Mouse (Mus musculus) frontal cortex, postnatal 25 days (tissue): ENCODE measurements around the gene Taar8b.
"Not testable (repeated sequence)": the region's sequence is repeated elsewhere in the genome, so short reads cannot be mapped to it uniquely, and the experiment has no call there.

Experiments used
- DNase-seq, 2 experiments: peaks; one replicate each; pipeline ENCODE4 v3.0.0; 2022; ENCODE audit warnings: low spot score in 2 of 2

Gene Taar8b

GRCm38 (mm10) chr10:24092194-24092593, at the start of gene Taar8b:
Taar8b (minus strand) TSS chr10:24092294.
- DNase-seq: no peak

DNA sequence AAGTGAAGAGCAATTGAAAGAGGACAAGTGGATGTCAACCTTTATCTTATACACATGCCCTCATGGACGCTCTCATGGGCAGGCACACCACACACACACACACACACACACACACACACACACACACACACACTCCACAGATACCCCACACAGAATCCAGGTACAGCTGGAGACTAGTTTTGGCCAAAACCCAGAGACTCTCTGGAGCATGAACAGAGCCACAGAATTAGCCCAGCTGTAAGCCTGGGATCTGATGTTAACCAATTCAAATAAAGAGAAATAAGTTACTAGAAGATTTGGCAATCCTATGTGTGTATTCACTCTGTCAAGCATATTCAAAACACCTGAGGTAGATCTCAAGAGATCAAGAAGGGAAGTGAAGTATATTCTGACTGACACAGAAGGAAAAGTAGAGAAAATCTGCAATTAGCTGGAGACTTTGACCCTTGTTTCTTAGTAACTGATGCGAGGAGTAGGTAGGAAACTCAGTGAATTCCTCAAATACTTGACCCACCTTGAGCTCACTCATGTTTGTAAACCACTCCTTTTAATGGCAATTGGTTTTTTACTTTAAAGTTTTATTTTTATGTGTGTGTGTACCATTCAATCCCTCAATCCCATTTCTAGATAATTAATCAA, 46.6 kb upstream of the Taar8b start:
- no peak for DNase-seq

GRCm38 (mm10) chr10:24134071-24134645, 42.1 kb upstream of the Taar8b start:
- DNase-seq: no peak

- no peak for DNase-seq
Measured at GRCm38 (mm10) chr10:24133132-24133531, 41.0 kb upstream of the Taar8b start.

DNA sequence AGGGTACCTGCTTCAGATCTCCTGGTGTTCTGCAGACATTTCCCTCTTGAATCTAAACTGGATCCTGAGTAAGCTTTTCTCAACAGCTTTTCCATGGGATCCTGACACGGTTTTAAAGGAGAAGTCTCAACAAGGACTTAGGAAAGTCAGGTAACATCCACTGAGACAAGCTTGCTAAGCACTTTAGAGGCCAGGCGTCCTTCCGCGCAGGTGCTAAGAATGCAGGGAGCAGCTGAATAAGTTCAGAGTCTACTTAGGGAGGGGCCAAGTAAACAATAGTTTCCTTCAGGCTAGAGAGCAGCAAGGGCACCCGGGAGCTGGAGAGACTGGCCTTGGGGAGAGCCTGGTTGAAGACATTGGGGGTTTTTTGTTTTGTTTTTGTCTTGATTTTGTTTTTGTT, 40.2 kb upstream of the Taar8b start:
- DNase-seq: no peak

- peak in 1 of 2 experiments; percentile 23 for DNase-seq
Measured at GRCm38 (mm10) chr10:24131451-24132262, 39.6 kb upstream of the Taar8b start.

DNA sequence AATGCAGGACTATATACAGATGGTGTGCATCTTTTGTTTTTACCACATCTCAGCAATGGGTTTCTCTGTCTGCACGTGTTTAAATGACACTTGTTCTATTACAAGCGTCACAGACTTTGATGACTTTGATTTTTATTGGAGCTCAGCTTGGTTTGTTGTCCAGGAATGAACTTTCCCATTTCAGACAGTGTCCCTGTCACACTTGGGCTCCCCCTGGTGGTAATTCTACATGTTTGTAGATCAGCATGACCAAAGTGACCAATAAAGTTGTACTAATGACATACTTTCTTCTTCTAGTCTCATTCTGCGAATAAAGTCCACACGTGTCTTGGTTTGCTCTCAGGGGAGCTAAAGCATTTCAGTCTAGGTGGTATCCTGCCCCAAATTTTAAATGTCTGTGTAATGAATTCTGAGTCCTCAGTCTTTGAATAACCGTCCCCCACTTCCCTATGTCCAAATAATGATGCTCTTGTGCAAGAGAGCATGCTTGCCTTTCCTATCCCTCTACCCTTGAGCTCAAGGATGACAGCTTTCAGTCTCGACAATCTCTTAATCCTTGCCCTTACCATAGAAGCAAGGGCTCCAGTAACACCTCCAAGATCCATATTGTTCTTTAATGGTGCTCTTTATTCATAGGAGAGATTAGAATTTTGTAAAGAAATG, 19.2 kb upstream of the Taar8b start:
- no peak for DNase-seq

- not testable (repeated sequence) for DNase-seq
Measured at GRCm38 (mm10) chr10:24109434-24109833, 17.3 kb upstream of the Taar8b start, which contains the start of gene Taar9. Taar9 (minus strand) TSS chr10:24109534.

DNA sequence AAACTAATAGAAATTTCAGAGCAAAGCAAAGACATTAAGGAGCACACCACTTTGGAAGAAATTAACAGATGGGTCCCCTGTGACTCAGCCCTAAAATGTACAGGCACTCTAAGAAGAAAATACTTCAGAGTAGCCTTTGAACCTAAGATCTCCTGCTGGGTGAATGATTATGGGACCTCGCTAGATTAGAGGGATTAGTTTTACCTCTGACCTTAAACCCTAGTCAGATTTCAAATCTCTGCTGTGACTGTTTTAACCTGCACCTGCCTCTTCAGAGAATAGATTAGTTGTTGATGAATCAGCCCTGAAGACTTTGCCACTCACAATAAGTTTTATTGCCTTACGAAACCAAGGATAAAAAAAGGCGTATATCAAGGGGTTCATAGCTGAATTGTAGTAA, 16.1 kb upstream of the Taar8b start:
- no peak for DNase-seq

- DNase-seq: no peak
Measured at GRCm38 (mm10) chr10:24107747-24108146, 15.7 kb upstream of the Taar8b start.

DNA sequence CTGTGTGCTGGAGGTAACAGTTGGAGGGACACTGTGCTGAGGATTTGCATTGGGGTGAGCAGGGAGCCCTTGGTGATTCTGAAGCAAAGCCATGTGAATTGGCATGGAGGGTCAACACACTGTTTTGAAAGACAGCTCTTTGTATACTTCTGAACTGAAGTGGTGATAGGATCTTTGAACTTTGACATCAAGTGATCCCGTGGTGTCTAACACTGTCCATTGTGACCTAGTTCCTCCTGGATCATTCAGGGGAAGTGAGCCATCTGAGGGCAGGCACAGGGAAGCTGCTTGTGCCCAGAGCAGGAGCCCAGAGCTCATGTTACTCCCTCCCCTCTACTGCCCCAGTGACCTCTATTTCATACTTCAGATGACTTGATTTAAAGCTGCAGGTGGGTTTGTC, 11.2 kb upstream of the Taar8b start:
- not testable (repeated sequence) for DNase-seq

DNA sequence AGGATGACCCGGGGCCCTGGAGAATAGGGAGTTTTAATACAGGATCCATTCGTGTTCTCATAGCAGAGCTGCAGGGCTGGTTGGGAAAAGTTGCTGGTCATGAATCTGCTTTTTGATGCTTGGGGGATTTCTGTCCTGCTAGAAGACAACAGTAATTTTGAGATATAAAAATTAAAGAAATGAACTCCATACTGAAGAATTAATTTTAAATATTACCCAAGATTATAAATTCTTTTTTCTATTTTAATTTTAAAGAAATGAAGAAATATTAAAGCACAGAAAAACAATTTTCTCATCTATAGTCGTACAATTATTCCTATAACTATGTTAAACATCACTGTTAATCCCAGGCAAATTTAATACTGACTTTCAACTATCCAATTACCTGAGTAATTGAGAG, 9.7 kb upstream of the Taar8b start, which contains the start of gene Taar8c:
Gene Taar8c, minus strand, starts transcription at position 101 of the 400 bp plus-strand sequence.
- DNase-seq: not testable (repeated sequence)

- DNase-seq: not testable (repeated sequence)
Measured at GRCm38 (mm10) chr10:24097010-24097409, 4.9 kb upstream of the Taar8b start.

DNA sequence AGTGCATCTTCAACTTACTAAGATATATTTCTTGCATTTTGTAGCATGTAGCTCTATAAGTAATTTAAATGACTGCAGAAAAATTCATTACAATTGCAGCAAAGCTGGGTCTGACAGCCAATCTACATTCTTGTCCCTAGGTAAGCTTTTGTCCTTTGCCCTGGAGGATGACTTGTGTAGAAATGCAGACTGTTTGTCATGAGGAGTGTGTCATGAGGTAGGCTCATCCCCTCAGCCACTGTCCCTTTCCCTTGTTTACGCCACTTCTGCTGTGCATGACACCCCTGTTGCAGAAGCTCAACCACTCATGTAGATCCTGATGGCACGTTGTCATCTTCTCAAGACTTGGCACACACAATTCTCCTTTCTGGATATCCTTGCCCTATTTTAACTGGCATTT, 4.9 kb downstream of the Taar8b start:
- DNase-seq: no peak

- DNase-seq: no peak
Measured at GRCm38 (mm10) chr10:24086555-24086954, 5.5 kb downstream of the Taar8b start.

- DNase-seq: no peak
Measured at GRCm38 (mm10) chr10:24085936-24086335, 6.2 kb downstream of the Taar8b start.

DNA sequence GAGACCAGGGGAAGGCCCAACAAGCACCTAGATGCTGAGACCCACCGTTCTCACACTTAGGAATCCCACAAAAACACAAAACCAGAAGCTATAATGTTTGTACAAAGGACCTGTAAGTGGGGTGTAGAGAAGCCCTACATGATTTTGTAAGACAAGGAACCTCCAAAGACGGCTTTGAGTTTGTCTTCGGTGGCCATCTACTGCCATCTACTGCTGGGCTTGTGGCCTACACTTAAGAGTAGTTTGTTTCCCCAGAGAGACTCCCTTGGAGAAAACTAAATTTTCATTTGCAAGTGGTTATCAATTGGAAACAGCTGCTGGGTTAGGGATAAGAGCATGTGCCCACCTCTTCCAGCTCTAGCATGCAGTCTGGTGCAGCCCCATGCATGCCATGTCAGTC, 11.9 kb downstream of the Taar8b start:
- peak; percentile 18 to 22 for DNase-seq

DNA sequence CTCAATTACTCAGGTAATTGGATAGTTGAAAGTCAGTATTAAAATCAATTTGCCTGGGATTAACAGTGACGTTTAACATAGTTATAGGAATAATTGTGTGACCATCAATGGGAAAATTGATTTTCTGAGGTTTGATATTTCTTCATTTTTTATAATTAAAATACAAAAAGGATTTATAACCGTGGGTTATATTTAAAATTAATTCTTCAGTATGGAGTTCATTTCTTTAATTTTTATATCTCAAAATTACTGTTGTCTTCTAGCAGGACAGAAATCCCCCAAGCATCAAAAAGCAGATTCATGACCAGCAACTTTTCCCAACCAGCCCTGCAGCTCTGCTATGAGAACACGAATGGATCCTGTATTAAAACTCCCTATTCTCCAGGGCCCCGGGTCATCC, 15.9 kb downstream of the Taar8b start, which contains the start of gene Taar8a:
Gene Taar8a, plus strand, starts transcription at position 301 of the 400 bp plus-strand sequence.
- DNase-seq: not testable (repeated sequence)

DNA sequence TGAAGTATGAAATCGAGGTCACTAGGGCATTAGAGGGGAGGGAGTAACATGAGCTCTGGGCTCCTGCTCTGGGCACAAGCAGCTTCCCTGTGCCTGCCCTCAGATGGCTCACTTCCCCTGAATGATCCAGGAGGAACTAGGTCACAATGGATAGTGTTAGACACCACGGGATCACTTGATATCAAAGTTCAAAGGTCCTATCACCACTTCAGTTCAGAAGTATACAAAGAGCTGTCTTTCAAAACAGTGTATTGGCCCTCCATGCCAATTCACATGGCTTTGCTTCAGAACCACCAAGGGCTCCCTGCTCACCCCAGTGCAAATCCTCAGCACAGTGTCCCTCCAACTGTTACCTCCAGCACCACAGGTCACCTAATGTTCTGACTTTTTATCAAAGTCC, 17.3 kb downstream of the Taar8b start:
- DNase-seq: not testable (repeated sequence)

DNA sequence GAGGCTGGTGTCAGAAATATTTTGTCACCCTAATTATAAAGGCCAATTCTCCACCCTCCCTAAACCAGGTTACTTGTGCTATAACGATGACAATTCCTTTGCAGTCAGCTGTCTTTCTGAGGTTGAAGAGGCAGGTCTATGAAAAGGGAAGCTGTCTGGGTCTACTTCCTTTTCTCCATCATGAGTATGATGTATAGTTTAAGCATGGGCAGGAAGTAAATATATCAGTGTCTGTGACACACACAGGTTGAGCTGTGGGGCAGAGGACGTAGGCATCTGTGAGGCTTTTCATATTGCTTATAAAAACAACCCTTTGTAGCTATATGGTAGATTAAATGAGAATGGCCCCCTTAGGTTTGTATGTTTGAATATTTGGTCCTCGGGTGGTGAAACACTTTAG, 33.1 kb downstream of the Taar8b start:
- DNase-seq: no peak

DNA sequence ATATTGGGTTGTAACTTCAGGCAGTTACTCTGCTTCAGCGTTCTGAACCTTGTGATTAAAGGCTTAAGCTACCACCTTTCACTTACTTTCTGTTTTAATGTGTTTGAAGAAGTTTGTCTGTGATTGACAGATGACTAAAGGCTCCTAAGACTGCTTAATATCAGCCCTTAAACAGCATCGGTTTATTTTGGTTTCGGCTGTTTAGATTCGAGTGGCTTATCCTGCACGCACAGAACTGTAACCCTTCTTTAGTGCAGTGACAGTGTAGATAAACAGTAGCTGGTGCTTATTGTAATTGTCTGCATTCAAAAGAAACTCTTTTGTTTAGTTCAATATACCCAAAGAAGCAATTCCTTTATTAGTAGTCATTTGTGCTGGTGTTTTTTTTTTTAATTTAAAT, 40.1 kb downstream of the Taar8b start:
- no peak for DNase-seq

GRCm38 (mm10) chr10:24049210-24049609, 42.9 kb downstream of the Taar8b start, which contains the start of gene Taar7f:
Taar7f (plus strand) TSS chr10:24049510.
- no peak for DNase-seq
